Mouse (Mus musculus): ENCODE measurements at regions not wholly inside any gene's neighbourhood (a gene's known extent, or its start where the extent isn't known, plus 50 kb on each side); places are given as distances from the start of the nearest gene placed in this dataset.

DNA sequence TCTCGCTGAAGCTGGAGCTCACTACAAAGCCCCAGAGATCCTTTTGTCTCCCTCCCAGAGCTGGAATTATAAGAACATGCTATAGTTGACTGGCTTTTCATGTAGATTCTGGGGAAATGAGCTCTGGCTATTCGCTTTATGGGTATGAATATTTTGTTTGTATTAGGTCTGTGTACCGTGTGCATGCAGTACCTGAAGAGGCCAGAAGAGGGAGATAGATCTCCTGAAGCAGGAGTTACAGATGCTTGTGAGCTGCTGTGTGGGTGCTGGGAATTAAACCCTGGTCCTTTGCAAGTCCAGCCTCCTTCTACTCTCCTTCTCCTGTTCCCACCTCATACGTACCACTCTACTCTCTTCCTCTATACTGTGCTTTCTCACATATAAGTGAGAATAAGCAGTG is 52.6 kb upstream of the Tmem132c start:
- TF ChIP-seq POLR2A (IDR thresholded peaks at IDR 0.05; ENCODE audit: low read depth, low read length): no peak
- TF ChIP-seq CTCF (IDR thresholded peaks at IDR 0.05; ENCODE audit: borderline replicate concordance, insufficient read depth, low read length): no peak

All from embryonic fibroblast, embryonic 13.5 days (primary cell).